Mouse (Mus musculus) kidney, embryonic 15.5 days (tissue): Measurements from ENCODE around the gene Opcml. TPM values are rescaled to one million over a fixed set of nuclear protein-coding genes. Genes with fewer than 3 reads are reported as not detected.

Experiments used
- ATAC-seq: fragments of 200-750 bp; cut with Nextera tagmentation; replicated peaks from 2 replicates; pipeline ENCODE4 v1.8.0; 2017; ENCODE audit warnings: moderate TSS enrichment; ENCODE audit not compliant: low FRiP score
- H3K27ac ChIP-seq: fragments of 300-500 bp; sonication (generic); 2 replicates; pipeline ENCODE4 v1.5.1; 2015; ENCODE audit warnings: mild to moderate bottlenecking, inconsistent platforms
- H3K27me3 ChIP-seq: fragments of 300-500 bp; sonication (generic); 2 replicates; pipeline ENCODE4 v1.6.1; 2015; ENCODE audit warnings: inconsistent platforms
- H3K36me3 ChIP-seq: fragments of 300-500 bp; sonication (generic); 2 replicates; pipeline ENCODE4 v1.6.1; 2015; ENCODE audit warnings: inconsistent platforms
- H3K4me1 ChIP-seq: fragments of 300-500 bp; sonication (generic); 2 replicates; pipeline ENCODE4 v1.6.1; 2015; ENCODE audit warnings: inconsistent platforms
- H3K4me2 ChIP-seq: fragments of 300-500 bp; sonication (generic); 2 replicates; pipeline ENCODE4 v1.6.1; 2015; ENCODE audit warnings: moderate library complexity, mild to moderate bottlenecking, inconsistent platforms
- H3K4me3 ChIP-seq: fragments of 300-500 bp; sonication (generic); replicated peaks from 2 replicates; pipeline ENCODE4 v1.5.1; 2015; ENCODE audit warnings: mild to moderate bottlenecking, inconsistent platforms
- H3K9ac ChIP-seq: fragments of 300-500 bp; sonication (generic); 2 replicates; pipeline ENCODE4 v1.6.1; 2015; ENCODE audit warnings: mild to moderate bottlenecking, inconsistent platforms
- H3K9me3 ChIP-seq: fragments of 300-500 bp; sonication (generic); replicated peaks from 2 replicates; pipeline ENCODE4 v1.6.1; 2016; ENCODE audit warnings: inconsistent platforms
- WGBS: fragments of 180-500 bp; shearing (Covaris S2); methylation state at CpG from one replicate; pipeline ENCODE4 v1.1.7; 2015; ENCODE audit warnings: mixed read lengths; 5-methylcytosine and 5-hydroxymethylcytosine counted together
- polyA plus RNA-seq: library from polyadenylated mRNA; unstranded; fragments of >200 nt; fragmentation: Nextera tagmentation; extraction: Ambion mirVana; gene quantifications from 2 replicates; pipeline ENCODE4 v1.2.1, GENCODE M21; 2015

The Opcml gene
- polyA plus RNA-seq, 1 experiment from 2014 or later = 1.5 TPM

GRCm38 (mm10) chr9:28365160-28365473 lies 574.5 kb downstream of the Opcml start:
- Histone ChIP-seq H3K4me1 (no peaks in the 10 kb centered on the region), H3K4me3 (no peak overlapping the region), H3K9me3 (no peaks in the 10 kb centered on the region), H3K9ac (no peak overlapping the region), H3K27ac (no peak overlapping the region), H3K4me2 (no peak overlapping the region), H3K27me3 (no peaks in the 10 kb centered on the region), H3K36me3 (no peaks in the 10 kb centered on the region)
- ATAC-seq = no peak
- 81% methylated on average over 2 of the region's 2 CpGs for WGBS

- no peak for ATAC-seq
- no peak overlapping the region for H3K27ac ChIP-seq
- peaks cover 3% of the 10 kb centered on the region; the same call in 1 of the 2 replicates for H3K4me1 ChIP-seq
- no peaks in the 10 kb centered on the region for H3K27me3 ChIP-seq
- no peak overlapping the region for H3K4me2 ChIP-seq
- H3K9me3 ChIP-seq = no peaks in the 10 kb centered on the region
- 33% methylated on average over 5 of the region's 5 CpGs for WGBS
- H3K4me3 ChIP-seq = no peak overlapping the region
- H3K9ac ChIP-seq = no peak overlapping the region
- no peaks in the 10 kb centered on the region for H3K36me3 ChIP-seq
Observed at GRCm38 (mm10) chr9:28386527-28387175, 596.1 kb downstream of the Opcml start.

- no peak for ATAC-seq
- no peak overlapping the region for H3K27ac ChIP-seq
Observed at GRCm38 (mm10) chr9:28395222-28395621, 604.6 kb downstream of the Opcml start.

DNA sequence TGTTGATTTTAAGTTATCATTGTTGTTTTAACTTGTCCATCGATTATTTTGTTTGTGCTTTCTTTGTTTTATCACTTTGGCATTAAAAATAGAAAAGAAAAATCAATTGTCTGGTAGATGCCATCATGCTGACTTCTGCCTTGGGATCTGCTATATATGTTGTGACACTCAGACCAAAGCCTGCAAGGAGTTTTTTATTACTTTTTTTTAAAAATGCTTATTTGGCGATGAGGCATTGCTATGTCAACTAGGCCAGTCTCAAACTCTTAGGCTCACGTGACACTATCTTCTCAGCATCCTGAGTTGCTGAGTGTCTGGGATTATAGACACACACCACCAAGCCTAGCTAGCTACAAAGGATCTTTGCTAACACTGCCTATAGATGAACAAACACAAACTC lies 605.1 kb downstream of the Opcml start:
- Histone ChIP-seq H3K27me3 (peaks cover 7% of the 10 kb centered on the region; the same call in 1 of the 2 replicates), H3K4me2 (no peak overlapping the region), H3K4me1 (no peaks in the 10 kb centered on the region), H3K9me3 (no peaks in the 10 kb centered on the region), H3K9ac (no peak overlapping the region), H3K27ac (no peak overlapping the region), H3K36me3 (no peaks in the 10 kb centered on the region), H3K4me3 (no peak overlapping the region)
- 80% methylated on average over 3 of the region's 3 CpGs for WGBS
- no peak for ATAC-seq

More at GRCm38 (mm10) chr9:28395222-28395621, 604.6 kb downstream of the Opcml start:
- Histone ChIP-seq H3K9ac (no peak overlapping the region), H3K9me3 (no peaks in the 10 kb centered on the region), H3K27me3 (0 out of 2 replicates have a peak, but pooled peaks cover 3% of the 10 kb centered on the region), H3K4me3 (no peak overlapping the region), H3K36me3 (no peaks in the 10 kb centered on the region), H3K4me2 (no peak overlapping the region), H3K4me1 (no peaks in the 10 kb centered on the region)
- 39% methylated on average over 2 of the region's 3 CpGs for WGBS

- Histone ChIP-seq H3K9me3 (no peaks in the 10 kb centered on the region), H3K27me3 (peaks cover 55% of the 10 kb centered on the region), H3K4me3 (peak overlapping the region; percentile 61), H3K9ac (peak overlapping the region; percentile 42; the same call in 1 of the 2 replicates), H3K27ac (no peak overlapping the region), H3K4me1 (peaks cover 16% of the 10 kb centered on the region), H3K36me3 (no peaks in the 10 kb centered on the region), H3K4me2 (peak overlapping the region; percentile 99)
- peak; percentile 84 for ATAC-seq
- 2% methylated on average over 56 of the region's 56 CpGs for WGBS
Observed at GRCm38 (mm10) chr9:28402770-28403650, 612.4 kb downstream of the Opcml start.

DNA sequence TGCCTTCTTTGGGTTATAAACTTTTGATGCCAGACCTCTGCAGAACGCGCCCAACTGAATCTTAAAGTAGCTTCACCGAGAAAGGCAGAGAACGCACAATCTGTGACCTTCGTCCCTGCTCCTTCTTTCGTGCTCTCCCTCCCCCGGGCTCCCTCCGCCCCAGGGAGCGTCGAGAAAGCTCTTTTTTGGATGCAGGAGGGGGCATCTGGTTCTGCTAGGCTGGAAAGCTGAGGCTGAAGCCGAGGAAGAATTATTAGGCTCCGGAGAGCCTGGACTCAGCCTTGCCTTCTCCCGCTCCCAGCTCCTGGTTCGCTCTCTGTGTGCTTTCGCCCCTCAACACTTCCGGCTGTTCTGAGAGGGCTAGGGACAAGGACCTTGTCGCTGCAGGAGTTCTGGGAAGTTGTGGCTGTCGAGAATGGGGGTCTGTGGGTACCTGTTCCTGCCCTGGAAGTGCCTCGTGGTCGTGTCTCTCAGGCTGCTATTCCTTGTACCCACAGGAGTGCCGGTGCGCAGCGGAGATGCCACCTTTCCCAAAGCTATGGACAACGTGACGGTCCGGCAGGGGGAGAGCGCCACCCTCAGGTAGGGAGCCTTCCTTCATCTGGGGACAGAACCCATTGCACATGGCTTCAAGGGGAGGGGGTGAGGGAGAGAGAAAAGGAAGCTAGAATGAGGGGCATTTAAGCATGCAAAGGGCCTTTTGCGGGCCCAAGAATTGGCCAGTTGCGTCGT lies 613.4 kb downstream of the Opcml start:
- 3% methylated on average over 30 of the region's 30 CpGs for WGBS
- peak; percentile 55; the same call in 1 of the 2 replicates for ATAC-seq
- H3K27ac ChIP-seq = no peak overlapping the region
- H3K9me3 ChIP-seq = no peaks in the 10 kb centered on the region
- peaks cover 16% of the 10 kb centered on the region for H3K4me1 ChIP-seq
- no peaks in the 10 kb centered on the region for H3K36me3 ChIP-seq
- H3K4me2 ChIP-seq = peak overlapping the region; percentile 99
- peak overlapping the region; percentile 42; the same call in 1 of the 2 replicates for H3K9ac ChIP-seq
- peaks cover 55% of the 10 kb centered on the region for H3K27me3 ChIP-seq
- peak overlapping the region; percentile 61 for H3K4me3 ChIP-seq

- H3K4me1 ChIP-seq = peaks cover 16% of the 10 kb centered on the region
- H3K9ac ChIP-seq = no peak overlapping the region
- H3K4me2 ChIP-seq = peak overlapping the region; percentile 99
- 70% methylated on average over 8 of the region's 8 CpGs for WGBS
- no peaks in the 10 kb centered on the region for H3K36me3 ChIP-seq
- peak overlapping the region; percentile 61; the same call in 1 of the 2 replicates for H3K4me3 ChIP-seq
- H3K27ac ChIP-seq = no peak overlapping the region
- peaks cover 55% of the 10 kb centered on the region for H3K27me3 ChIP-seq
- H3K9me3 ChIP-seq = no peaks in the 10 kb centered on the region
- no peak for ATAC-seq
Observed at GRCm38 (mm10) chr9:28404616-28405015, 614.0 kb downstream of the Opcml start.

GRCm38 (mm10) chr9:28405816-28406215 lies 615.2 kb downstream of the Opcml start:
- ATAC-seq = no peak
- Histone ChIP-seq H3K4me2 (no peak overlapping the region), H3K27me3 (peaks cover 46% of the 10 kb centered on the region), H3K9me3 (no peaks in the 10 kb centered on the region), H3K27ac (no peak overlapping the region), H3K4me3 (no peak overlapping the region), H3K9ac (no peak overlapping the region), H3K36me3 (no peaks in the 10 kb centered on the region), H3K4me1 (peaks cover 16% of the 10 kb centered on the region)
- WGBS = 0% methylated on average over 1 of the region's 1 CpGs

DNA sequence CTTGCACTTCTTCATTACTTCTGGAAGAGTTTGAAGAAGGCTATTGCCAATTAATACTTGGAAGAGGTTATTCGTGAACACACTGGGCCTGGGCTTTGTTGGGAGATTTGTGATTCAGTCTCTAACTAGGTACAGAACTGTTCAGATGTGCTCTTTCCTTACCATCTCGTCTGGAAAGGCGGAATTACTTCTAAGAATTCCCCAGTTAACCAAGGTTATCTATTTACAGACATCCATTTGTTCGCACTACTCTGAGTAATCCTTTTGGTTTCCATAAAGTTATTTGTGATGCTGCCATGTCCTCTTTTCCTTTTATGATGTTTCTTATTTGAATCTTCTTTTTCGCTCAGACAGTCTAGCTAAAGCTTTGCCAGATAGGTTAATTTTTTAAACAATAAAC lies 630.2 kb downstream of the Opcml start:
- Histone ChIP-seq H3K9me3 (no peaks in the 10 kb centered on the region), H3K4me1 (no peaks in the 10 kb centered on the region), H3K36me3 (no peaks in the 10 kb centered on the region), H3K27me3 (no peaks in the 10 kb centered on the region), H3K27ac (no peak overlapping the region), H3K4me2 (no peak overlapping the region), H3K4me3 (no peak overlapping the region), H3K9ac (no peak overlapping the region)
- no peak for ATAC-seq
- 81% methylated on average over 5 of the region's 5 CpGs for WGBS

GRCm38 (mm10) chr9:28423407-28423806 lies 632.8 kb downstream of the Opcml start:
- Histone ChIP-seq H3K9me3 (no peaks in the 10 kb centered on the region), H3K4me2 (no peak overlapping the region), H3K4me3 (no peak overlapping the region), H3K4me1 (no peaks in the 10 kb centered on the region), H3K27ac (no peak overlapping the region), H3K27me3 (no peaks in the 10 kb centered on the region), H3K36me3 (no peaks in the 10 kb centered on the region), H3K9ac (no peak overlapping the region)
- 60% methylated on average over 12 of the region's 12 CpGs for WGBS
- no peak for ATAC-seq

DNA sequence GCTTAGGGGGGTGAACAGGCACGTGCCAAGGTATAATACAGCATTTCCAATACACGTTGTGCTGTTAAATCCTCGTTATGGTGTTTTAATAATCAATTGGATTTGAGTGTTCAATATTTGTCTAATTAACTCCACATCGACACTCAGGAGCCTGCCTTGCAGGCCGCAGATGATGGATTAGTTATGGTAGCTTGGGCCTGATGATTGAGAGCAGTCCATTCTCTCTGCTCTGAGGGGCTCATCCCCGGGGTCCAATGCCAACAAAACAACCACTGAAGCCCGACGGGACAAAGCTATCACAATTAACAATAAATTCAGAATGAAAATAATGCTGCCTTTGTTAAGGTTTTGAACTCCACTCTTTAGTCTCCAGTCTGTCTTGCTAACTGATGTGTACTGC lies 641.6 kb downstream of the Opcml start:
- H3K4me1 ChIP-seq = no peaks in the 10 kb centered on the region

GRCm38 (mm10) chr9:28438752-28439151 lies 648.2 kb downstream of the Opcml start:
- Histone ChIP-seq H3K27me3 (no peaks in the 10 kb centered on the region), H3K4me2 (no peak overlapping the region), H3K9ac (no peak overlapping the region), H3K27ac (no peak overlapping the region), H3K4me1 (peaks cover 9% of the 10 kb centered on the region), H3K36me3 (no peaks in the 10 kb centered on the region), H3K9me3 (no peaks in the 10 kb centered on the region), H3K4me3 (no peak overlapping the region)
- no peak for ATAC-seq
- 84% methylated on average over 4 of the region's 4 CpGs for WGBS

More for the DNA sequence above, 641.6 kb downstream of the Opcml start:
- Histone ChIP-seq H3K4me3 (no peak overlapping the region), H3K9me3 (no peaks in the 10 kb centered on the region), H3K36me3 (no peaks in the 10 kb centered on the region), H3K9ac (no peak overlapping the region), H3K4me2 (no peak overlapping the region), H3K27me3 (no peaks in the 10 kb centered on the region), H3K27ac (no peak overlapping the region)
- no peak for ATAC-seq
- 79% methylated on average over 8 of the region's 8 CpGs for WGBS
